Mouse (Mus musculus): Measurements from ENCODE around the gene Prr36.
A peak's percentile ranks its signal among the peaks of the same experiment; 100 is the strongest.

Gene Prr36

DNA sequence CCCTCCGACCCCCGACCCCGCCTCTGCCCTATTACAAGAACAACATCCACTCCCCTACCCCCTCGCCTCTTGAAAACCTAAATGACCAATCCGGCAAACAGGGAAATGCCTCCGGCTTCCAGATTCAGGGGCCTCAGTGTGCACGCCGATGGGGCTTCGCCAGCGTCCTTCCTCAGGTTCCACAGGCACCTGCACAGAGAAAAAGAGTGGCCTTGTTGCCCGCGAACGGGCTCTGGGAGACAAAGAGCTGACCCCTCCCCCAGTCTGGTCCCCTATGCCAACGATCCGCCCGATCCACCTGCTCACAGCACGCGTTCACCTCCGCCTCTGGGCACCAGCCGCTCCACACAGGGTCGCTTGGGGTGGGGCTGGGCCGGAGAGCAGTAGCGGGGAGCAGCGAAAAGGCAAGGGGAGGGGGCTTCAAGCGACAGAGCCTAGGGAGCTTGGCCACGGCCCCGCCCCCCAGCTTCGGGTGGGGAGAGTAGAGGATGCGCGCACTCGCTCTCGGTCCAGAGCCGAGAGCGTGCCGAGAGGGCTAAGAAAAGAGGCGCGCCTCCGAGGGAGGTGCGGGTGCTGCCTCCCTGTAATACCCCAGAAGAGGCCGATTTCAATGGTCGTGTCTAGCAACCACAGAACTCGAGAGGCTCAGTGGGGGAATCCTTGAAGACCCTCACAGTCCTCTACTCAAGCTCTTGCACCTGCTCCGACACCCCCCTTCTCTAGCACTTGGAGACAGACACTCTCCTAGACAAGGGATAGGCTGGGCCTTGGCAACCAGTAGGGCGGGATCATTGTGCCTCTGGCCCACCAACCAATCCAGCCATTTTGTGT is at the start of gene Prr36:
Prr36 (minus strand) TSS at position 669 of the 831 bp plus-strand sequence.
- DNase-seq: no peak

GRCm38 (mm10) chr8:4265160-4265914 is 48.1 kb upstream of the Prr36 start:
- DNase-seq: no peak

GRCm38 (mm10) chr8:4263105-4263791 is 46.0 kb upstream of the Prr36 start:
- DNase-seq: no peak

GRCm38 (mm10) chr8:4259805-4260170 is 42.5 kb upstream of the Prr36 start:
- peak in 1 of 2 experiments; percentile 8 for DNase-seq

DNA sequence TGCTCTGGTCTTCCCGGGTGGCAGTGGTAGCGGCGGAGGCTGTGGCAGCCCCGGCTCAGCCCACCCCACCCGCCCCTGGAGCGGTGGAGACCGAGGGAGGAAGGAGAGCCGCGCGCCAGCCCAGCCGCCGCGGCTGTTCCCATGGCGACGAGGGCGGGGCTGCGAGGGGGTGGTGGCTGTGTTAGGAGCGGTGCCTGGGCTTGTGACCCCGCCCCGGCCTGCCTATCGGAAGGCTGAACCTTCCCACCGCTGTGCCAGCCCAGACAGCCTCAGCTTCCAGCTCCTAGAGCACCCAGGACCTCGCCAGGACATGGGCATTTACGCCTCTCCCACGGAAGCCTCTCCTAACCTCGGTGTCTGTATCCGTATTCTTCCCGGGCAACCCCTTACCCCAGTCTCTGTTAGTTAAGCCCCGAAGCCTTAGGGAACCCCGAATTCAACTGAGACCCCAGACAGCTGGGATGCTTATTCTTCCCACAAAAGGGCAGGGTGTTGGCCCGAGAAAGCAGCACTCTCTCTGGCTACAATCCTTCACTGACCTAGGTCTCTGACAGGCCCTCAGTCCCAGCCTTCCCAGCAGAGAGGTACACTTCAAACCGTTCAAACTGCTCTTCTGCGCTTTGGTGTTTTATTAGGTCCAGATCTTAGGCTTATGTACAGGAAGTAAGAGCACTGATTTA is 42.0 kb upstream of the Prr36 start, which contains the start of gene Ctxn1:
Ctxn1 (minus strand) TSS at position 150 of the 680 bp plus-strand sequence.
- peak; percentile 92 to 93 for DNase-seq

GRCm38 (mm10) chr8:4258678-4259077 is 41.4 kb upstream of the Prr36 start:
- peak; percentile 45 to 55 for DNase-seq

- peak; percentile 67 to 73 for DNase-seq
These were observed 41.0 kb upstream of the Prr36 start for GRCm38 (mm10) chr8:4258233-4258632.

DNA sequence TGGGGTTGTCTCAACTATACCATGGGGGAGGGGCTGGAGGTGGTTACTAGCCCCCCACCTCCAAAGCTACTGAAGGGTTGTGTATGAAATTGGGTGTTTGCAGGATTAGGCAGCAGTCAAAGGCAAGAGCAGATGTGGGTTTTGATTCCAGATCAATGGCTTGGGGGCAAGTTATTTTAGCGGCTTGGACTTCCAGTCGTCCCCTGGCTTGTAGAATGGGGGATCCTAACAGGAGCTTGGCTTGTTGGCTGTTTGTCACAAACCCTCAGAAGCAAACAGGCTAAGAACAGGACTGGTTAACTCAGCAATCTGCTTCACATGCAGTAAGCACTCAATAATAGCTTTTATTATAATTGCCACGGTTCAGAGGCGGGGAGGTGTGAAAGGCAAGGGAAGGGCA is 40.1 kb upstream of the Prr36 start:
- DNase-seq: no peak

GRCm38 (mm10) chr8:4256911-4257310 is 39.7 kb upstream of the Prr36 start:
- DNase-seq: no peak

DNA sequence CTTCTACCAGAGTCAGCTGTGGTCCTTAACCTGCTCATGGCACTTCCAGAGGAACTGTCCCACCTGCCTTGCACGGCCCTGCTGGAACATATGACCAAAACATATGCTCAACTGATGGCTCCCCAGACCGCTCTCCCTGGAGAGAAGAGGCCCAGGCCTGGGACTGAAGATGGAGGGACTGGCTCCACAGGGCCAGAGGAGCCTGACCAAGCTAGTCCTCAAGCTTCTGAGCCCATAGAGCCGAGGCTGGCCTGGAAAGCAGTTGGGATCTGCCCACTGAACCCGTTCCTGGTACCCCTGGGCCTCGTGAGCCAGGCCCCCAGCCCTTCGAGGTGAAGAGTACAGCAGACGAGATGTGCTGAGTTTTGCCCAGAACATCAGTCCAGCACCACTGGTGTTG is 38.2 kb upstream of the Prr36 start:
- DNase-seq: peak in 1 of 2 experiments; percentile 3

DNA sequence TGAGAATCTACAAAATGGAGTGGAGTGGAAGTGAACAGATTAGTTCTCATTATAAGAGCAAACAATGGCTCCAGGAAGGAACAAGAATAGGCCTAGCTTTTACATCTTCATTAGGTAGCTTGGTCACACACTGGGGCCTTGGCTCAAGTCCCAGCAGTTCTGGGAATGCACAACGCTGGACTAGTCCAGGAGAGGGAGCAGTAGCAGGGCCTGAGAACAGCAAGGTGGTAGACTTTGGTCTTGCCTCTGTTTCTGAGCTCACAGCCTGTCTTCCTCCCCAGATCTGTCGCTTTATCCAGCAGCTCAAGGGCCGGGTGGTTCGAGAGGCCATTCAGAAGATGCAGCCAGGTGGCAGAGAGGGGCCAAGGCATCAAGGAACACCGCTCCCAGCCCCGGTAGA is 36.7 kb upstream of the Prr36 start:
- peak in 1 of 2 experiments; percentile 9 for DNase-seq

GRCm38 (mm10) chr8:4252934-4253841 is 35.9 kb upstream of the Prr36 start, which contains the start of gene Snapc2:
Snapc2 (plus strand) TSS chr8:4253080.
- peak; percentile 90 to 91 for DNase-seq

GRCm38 (mm10) chr8:4252116-4252760 is 35.0 kb upstream of the Prr36 start:
- DNase-seq: no peak

DNA sequence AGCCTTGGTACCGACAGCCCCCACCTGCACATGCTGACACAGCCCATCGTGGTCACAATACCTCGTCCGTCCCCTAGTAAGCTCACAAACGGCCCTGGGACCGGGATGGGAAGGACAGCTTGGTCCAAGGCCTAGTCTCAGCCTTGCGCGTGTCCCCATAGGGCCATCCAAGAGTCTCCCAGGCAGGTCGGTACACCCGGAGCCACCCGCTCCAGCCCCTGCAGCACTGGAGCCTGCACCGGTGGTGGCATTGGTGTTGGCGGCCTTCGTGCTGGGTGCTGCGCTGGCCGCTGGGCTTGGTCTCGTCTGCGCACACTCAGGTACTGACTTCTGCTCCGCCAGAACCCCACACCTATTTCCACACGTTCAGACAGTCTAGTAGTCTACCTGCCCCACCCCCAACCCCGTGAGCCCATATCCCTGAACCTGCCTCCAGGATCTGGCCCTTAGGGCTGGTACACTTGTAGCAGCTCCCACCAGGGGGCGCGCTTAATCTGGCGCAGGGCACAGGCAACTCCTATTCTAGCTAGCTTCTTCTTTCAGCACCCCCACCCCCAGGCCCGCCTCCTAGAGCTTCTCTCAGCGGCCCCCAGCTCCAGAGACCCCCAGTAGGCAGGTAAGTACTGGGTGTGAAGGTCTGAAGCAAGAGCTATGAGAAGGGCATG is 33.2 kb upstream of the Prr36 start:
- peak; percentile 56 to 69 for DNase-seq

DNA sequence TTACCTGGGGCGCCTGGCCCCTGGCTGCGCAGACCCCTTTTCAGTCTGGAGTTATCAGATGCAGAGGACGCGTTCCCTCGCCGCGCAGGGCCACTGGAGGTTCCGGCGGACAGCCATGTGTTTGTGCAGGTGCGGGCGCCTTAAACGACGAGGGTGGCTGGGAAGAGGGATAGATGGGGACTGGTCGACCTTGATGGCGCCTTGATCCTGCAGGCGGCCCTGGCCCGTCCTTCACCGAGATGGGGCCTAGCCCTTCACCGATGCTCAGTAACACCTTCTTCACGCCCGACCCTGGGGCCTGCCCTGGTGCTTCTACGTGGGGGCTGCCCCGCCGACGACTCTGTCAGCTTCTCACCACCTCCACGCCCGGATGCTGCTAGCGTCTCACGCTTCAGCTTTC is 32.0 kb upstream of the Prr36 start:
- DNase-seq: no peak

DNA sequence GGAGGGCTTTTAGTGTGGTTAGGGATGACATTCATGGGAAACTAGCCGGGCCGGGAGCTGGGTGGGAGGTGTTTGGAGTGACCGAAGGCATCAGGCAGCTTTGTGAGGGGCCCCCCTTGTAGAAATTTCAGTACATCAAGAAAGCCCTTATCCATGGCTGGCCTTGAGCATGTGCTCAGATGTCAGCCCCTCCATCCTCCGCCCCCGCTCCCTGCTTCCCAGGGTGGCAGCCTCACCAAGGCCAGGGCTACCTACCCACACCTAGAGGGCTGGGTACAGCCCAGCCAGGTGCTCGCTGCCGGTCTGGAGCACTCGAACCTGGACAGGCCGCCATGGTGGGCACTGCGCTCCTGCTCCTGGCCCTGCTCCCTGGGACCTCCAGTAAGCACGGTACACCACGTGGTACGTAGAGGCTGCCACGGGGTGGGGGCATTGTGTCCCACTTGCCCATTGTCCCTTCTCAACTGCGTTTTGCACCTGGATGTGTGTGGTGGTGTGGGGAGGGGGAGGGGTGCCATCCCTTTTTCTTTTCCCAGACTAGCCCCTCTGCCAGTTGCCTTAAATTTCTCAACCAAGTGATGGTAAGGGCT is 30.8 kb upstream of the Prr36 start, which contains the start of gene Tgfbr3l:
Tgfbr3l (plus strand) TSS at position 264 of the 590 bp plus-strand sequence.
- no peak for DNase-seq

DNA sequence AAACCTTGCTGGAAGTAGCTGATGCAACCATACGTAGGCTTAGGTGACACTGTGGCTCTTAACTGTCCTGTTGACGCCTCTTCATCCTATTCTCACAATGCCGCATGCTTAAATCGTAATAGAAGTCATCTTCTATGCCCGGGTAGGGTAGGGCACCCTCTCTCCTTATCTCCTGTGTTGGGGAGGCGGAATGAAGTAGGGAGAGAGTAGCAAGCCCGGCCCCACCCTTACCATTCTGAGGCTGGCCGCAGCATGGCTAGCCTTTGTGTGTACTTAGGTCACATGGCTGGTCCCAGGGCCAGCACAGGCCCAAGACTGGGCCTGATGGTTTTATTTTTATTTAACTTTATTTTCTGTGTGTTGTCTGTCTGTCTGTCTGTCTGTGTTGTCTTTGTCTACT is 30.0 kb upstream of the Prr36 start:
- DNase-seq: no peak

DNA sequence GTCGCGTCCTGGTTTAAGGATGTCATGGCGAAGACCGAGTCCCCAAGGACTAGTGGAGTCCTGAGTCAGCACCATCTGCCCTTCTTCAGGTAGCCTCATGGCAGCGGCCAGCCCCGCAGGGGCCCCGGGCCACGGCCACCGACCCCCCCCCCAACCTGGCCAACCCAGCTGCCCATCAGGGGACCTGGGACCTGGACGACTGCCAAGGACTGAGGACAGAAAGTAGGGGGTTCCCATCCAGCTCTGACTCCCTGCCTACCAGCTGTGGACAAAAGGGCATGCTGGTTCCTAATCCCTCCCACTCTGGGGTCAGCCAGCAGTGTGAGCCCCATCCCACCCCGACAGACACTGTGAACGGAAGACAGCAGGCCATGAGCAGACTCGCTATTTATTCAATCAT is 28.5 kb upstream of the Prr36 start:
- no peak for DNase-seq

GRCm38 (mm10) chr8:4245061-4245460 is 27.8 kb upstream of the Prr36 start:
- DNase-seq: no peak

All from thymus, adult 18-20 months (tissue).